Mouse (Mus musculus) testis, postnatal 10 days (tissue): ENCODE results near the gene Gdf7.
A peak's percentile ranks its signal among the peaks of the same experiment; 100 is the strongest.

Experiments used
- DNase-seq: peaks from one replicate; pipeline ENCODE4 v3.0.0; 2021; ENCODE audit warnings: low spot score

Gene Gdf7

DNA sequence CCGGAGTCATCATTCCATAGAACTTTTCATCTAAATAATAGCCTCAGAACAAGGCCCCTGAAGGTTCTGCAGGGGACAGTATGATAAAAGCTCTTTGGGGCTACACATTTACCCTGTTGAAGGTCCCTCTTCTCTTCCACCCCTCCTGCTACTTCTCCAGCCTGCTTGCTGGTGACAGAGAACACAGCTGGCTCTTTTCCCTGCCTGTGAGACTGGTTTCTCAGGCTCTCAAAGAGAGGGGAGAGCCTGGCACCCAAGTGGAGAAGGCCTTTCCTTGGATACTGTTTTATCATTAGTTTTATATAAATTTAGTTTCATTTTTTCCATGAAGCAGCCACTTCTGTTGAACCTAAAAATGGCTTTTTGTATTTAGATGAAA lies 25.9 kb upstream of the Gdf7 start:
- DNase-seq = no peak

DNA sequence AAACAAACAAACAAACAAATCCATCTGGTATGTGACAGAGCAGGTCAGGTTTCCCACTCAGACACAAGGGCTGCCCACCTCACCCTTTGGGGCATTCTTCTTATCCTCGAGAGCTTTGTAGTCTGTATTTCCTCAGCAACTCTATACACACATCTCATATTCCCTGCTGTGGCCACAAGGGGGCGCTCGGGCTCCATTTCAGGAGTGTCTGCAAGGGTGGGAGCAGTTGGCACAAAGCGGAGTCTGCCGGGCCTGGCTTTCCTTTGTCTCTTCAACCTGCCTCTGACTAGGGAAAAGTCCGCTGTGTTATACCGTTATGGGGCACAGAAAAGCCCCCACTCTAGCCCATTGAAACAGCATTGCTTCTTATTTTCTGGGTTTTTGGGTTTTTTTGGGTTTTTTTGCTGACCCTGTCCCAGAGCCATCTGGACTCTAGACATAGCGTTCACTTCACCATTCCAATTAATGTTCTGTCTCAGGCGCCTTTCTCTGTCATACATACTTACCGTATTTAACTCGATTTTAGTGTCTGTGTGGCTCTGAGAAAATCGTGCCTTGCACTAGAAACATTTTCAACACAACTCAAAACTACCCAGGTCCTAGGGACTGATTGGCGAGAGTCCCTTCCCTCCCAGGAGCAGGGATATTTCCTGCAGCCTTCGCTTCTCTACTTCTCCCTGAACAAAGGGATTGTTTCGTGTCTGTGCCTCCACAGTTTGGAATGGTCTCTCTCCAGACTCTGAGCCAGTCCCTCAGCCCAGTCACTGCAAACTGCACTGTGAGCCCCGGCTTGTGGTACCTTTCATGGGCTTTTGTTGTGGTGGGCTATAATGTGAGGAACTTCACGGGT lies 25.3 kb upstream of the Gdf7 start:
- peak; percentile 97 for DNase-seq

DNA sequence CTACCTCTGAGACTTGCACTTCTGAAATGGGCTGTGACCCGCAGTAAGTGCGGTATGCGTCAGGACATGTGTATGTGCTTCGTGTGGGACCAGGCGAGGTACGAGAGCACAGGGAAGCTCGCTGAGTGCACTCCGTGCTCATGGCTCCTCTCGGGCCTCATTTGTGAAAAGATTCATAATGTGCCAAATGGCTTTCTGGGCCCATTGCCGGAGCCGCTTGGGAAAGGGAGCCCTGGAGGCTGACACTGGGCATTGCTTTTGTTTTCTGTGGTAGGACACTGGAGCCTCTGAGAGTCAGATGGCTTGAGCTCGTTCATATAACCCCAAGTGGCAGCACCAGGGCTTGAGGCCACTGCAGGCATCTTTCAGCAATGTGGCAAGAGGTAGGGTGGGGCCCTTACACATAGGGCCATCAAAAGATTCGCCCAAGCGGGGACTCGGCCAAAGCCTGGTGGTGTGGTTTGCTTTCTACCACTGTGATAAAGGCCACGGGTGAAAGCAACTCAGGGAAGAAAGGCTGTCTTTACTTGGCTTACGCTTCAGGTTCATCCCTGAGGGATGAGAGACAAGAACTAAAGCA lies 24.3 kb upstream of the Gdf7 start:
- DNase-seq = no peak

DNA sequence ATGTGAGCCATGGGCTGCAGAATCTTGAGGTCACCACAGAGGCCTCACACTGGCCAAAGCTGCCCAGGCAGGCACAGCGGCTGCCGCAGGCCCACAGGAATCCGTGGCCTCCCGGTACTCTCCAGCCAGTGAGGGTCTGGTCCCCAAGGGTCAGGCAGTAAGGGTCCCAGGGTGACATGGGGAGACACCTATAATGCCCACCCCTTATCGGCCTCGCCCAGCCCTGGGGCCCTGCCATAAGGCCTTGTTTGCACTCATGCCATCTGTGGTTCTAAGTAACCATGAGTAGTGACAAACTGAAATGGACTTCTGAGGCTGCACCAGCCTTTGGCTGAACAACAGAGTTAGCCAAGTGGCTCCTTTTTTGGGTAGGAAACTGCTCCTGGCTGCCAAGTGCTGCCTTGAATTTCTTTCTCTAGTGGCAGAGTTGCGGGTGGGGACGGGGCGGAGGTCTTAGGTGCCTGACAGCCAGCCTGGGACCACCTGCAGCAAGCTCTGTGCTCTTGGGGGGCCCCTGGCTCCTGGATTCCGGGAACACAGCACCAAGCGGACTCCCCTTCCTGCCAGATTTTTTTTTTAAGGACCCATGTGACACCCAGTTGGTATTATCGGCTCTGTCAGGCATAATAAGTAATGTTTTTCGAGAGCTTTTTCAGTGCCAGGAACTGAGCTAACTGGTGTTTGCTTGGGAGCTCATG lies 23.6 kb upstream of the Gdf7 start:
- DNase-seq = no peak

DNA sequence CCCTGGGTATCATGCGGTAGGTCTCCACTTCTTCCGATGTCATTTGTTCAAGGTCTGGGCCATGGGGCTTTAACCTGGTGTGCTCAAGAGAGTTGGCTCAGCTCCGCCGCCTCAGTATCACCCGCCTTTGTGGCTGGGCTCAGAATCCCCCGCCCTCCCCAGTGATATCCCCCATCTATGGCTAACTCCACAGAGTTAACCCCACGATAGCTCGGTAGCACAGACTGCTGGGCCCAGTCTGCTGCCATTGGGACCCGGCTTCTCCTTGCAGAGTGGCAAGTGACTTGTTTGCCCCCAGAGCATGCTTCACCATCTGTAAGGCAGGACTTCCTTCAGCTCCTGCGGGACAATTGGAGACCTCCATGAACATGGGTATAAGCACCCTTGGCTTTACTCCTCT lies 22.3 kb upstream of the Gdf7 start:
- no peak for DNase-seq

DNA sequence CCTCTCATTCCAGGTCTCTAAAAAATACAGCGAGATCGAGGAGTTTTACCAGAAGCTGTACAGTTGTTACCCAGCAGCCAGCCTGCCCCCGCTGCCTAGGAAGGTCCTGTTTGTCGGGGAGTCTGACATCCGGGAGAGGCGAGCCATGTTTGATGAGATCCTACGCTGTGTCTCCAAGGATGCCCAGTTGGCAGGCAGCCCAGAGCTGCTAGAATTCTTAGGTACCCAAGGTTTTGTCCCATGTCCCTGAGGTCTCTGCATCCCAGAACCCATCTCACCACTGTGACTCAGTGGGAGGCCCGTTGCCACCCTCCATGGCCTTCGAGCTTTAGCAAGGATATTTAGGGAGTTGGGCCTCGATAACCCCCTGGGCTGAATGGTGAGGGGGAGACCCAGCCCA lies 19.8 kb upstream of the Gdf7 start:
- DNase-seq = no peak

DNA sequence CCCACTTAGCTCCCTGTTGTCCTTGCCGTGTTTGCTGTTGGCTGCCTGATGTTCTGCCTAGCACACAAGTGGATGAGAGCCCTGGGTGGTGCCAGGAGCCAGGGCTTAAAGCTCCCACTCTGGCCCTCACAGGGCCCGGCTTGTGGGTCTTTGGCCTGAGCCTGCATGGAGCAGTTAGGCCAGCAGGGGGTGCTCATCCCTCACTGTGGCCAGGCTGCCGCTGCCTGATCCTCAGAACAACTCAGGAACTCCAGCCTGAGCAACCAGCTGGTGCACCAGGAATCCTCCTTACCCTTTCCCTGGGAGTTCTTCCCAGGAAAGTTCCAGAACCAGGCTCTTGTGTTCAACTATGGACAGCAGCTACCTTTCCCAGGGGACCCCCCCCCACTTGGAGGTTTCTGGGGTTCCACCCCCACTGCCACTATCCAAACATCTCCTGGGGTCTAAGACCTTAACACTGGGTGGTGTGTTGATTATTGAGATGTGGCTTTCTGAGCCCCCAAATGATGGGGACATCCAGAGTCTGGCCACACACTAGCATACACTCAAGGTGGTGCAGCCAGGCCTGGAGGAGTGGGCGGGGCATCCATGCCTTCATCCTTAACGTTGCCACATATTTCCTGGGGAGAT lies 18.4 kb upstream of the Gdf7 start:
- DNase-seq = peak; percentile 91

DNA sequence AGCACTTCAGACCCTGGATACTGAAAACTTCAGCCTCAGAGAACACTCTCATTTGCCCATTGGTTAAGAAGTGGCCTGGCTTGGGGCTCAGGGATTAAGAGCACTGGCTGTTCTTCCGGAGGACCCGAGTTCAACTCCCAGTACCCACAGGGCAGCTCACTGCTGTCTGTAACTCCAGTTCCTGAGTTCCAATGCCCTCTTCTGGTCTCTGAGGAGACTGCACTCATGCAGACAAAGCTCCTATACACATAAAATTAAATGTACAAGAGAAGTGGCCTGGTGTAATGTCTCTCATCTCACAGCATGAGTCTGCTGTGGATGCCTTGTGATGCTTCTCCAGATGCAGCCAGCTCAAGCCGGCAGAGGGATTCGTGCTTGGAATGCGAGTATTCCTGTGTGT lies 14.8 kb upstream of the Gdf7 start:
- no peak for DNase-seq

DNA sequence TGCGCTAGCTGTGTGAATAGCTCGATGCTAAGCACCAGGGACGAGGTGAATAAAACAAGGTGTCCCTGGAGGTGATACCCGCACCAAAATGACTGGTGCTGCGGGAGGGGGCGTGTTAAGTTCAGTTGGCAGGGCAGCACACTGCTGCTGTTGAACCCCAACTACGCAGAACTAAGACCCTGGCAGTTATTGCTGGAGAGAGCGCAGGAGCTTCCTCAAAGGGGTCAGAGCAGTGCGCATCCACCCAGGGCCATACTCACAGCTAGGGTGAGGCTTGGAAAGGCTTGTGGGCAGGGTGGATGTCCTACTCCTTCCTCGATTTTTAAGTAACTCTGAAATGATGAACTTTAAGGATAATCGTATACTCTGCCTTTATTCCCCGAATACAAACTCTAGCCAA lies 12.0 kb upstream of the Gdf7 start:
- DNase-seq = no peak

DNA sequence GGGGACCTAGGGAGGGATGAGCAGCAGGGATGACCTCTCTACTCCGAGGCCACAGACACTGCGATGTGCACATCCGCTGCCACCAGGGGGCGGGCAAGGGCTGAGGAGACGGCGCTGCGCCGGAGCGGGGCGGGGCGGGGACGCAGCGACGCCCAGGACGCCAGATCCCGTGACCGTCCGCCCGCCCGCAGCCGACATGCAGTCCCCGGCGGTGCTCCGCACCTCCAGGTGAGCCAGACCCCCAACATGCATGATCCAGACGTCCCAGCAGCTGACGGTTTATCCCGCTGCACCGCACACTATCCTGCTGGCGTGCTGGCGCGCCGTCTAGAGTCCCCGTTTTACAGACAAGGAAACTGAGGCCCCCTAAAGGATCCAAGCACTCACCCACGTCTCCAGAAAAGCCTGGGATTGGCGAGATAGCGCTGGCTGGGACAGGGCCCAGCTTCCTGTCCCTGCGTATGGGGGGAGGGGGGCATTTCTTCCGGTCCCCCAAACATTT lies 11.6 kb upstream of the Gdf7 start, which contains the start of gene Hs1bp3:
Gene Hs1bp3 (plus strand): TSS at position 163 of the 502 bp plus-strand sequence.
- peak; percentile 97 for DNase-seq

DNA sequence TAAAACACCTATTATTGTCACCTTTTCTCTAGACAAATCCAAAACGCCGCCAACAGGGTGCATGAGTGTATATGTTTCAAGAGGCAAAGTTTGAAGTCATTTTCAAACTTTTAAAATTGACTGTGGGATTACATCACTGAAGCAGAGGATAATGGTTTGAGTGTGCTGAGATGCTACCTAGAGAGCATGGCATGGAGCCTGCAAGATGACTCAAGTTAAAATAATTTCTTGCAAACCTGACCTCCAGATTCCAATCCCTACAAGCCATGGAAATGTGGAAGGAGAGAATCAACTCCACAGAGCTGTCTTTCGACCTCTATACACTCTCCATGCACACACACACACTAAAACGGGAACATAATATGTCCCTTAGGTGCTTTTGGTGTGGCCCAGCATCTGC lies 10.5 kb upstream of the Gdf7 start:
- DNase-seq = no peak

DNA sequence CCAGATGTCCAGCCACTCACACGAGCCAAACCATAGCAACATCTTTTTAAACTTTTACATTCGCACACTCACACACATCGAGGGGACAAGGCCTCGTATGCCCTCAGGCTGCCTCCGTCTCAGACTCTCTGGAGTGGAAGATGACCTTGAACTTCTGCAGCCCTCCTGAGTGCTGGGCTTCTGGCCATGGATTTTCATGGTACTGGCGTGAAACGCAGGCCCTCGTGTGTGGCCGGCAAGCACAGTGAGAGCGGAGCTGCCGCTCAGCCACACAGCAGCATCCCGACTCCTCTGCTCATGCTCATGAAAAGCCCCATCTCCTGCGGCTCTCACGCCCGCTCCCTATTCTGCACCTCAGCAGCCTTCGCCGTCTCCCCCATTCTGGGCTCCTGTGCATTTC lies 9.2 kb upstream of the Gdf7 start:
- DNase-seq = peak; percentile 63

DNA sequence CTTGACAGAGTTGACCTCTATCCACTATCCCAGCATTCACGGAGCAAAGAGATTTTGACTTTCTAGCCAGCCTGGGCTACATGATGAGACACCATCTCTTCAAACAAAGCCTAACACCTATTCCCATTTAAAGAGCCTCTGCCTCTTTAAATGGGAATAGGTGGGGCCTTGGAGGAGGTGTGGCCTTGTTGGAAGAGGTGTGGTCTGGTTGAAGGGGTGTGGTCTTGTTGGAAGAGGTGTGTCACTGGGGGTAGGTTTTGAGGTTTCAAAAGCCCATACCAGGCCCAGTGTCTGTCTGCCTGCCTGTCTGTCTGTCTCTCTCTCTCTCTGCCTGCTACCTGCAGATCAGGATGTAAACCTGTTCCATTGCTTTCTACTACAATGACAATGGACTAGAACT lies 5.2 kb upstream of the Gdf7 start:
- DNase-seq = no peak

DNA sequence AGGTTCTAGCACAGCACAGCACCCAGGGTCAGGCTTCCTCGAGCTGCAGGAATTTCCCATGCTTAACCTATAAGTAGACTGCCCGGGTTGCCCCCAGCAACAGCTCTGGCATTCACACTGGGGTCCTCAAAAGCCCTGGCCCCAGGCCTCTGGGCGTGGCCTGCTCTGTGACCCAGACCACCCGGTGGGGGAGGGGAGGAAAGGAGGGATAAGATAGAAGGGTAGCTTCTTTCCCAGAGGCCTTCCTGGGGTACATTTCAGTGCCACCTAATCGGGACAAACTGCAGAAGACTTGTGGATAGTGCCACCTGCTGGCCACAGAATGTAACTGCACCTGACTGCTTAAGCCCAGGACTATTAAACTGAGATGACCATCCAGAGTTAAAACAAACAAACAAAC lies 4.7 kb upstream of the Gdf7 start:
- DNase-seq = peak; percentile 84

DNA sequence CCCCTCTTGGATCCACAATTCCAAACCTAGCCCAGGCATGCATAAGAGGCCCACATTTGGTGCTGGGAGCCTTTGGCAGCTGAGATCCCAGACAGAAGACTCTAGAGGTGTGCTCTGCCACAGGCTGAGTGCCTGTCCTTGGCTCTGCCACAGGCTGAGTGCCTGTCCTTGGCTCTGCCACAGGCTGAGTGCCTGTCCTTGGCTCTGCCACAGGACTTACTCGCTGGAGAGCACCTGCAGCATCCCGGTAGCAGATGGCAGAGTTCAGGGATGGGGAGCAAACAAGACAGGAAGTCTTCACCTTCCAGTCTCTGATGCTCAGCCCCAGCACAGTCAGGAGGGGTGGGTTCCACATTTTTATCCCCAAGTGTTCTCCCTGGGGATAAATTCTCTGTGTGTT lies 3.5 kb upstream of the Gdf7 start:
- DNase-seq = no peak

DNA sequence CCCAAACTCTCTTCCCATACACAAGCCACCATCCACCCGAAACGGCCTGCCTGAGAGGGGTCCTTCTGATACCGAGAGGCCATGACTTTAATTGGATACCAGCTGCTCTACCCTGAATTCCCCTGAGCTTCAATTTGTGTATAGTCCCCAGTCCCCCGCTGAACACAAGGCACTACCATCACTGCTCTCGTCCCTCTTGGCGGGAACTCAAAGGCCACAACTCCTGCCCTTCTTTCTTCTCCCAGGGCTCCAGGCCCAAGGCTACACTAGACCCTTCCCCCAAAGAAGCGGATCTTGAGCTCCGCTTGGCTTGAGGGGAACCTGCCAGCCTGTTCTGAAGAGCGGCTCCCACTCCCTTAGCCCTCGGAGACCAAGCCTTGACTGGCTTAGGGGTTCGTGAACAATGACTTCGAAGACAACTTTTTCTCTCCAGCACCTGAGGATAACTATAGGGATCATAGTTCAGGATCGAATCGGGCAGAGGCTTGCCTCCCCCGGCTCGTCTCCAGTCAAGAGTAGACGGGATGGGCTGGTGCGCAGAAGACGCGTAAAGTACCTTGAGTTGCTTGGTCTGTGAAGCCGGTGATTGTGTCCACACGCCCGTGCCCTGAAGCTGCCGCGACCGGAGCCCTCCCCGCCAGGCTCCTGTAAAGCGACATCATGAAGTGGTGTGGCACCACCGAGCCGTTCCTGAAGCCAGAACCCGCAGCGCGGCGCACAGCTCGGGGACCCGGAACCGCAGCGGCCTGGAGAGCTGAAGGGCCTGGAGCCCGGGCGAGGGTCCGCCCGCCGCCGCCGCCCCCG lies 541 bp downstream of the Gdf7 start:
- no peak for DNase-seq

DNA sequence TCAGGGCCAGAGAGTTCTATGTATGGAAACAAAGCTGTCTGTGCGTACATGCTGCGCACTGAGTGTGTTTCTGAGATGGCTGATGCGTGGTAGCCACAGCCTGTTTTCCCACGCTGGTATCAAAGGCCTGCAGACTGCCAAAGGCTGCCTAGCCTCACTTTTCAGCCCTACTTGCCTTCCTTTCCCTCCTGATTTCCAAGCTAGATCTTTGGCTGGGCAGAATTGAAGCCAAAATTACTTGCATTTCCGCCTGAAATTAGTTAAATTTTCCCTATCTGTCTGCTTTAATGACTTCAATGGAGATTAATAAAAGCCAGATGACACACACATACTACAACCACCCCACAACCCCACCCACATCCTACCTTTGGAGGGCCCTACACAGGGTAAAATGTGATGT lies 1.2 kb downstream of the Gdf7 start:
- DNase-seq = no peak

DNA sequence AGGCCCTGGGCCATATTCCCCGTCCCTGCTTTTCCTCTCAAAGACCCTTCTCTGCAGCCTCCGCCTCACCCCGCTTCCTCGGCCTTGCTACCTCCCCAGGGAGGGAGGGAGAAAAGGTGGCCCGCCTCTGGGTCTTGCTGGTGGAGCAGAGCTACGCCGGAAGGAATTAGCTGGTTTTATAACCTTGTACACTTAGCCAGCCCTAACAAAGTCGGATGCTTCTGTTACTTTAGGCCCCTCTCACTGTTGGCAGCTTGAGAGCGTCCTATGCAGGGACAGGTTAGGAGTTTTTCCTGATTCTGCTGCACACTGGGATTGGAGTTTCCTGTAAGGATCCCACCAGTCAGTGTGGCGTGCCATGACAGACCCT lies 1.7 kb downstream of the Gdf7 start:
- DNase-seq = no peak

DNA sequence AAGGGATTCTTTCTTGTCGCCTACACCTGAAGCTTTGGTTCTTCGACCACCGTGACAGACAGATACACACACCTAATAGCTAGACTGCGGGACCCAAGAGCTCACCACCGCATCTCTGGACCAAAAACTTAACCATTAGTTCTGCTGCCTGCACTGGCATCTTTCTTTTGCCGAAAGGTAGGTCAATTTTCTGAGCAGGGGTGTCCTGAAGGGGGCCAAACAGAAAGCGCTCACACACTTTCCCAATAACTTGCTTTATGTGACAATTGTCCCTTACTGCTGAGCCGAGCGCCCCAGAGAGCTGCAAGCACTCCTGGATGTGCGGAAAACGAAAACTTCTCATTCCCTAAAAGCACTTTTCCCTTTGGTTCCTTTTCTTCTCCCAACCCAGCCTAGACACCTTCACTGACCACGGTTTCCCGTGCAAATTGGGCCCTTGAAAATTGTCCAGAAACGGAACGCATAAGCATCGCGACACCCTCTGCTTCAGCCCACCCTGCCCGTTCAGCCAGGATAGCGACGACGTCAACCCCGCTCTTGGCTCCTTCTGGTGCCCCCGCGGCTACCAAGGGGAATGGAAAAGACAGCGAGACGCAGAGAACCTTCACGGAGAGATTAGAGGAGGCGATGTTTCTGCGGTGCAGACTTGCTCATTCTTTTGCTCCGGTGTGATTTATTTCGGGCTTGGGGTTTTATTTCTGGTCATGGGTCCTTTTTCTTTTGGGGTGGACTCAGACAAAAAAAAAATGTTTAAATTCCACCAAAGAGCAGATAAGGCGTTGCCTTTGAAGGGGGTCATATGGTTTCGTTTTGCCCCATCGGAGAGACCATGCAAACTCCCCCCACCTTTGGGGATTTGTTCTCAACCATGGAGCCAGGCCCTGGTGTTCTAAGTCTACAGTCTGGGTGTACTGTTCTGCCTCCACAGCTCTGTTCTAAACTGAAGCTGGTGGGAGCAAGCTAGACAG lies 2.3 kb downstream of the Gdf7 start:
- DNase-seq = no peak

DNA sequence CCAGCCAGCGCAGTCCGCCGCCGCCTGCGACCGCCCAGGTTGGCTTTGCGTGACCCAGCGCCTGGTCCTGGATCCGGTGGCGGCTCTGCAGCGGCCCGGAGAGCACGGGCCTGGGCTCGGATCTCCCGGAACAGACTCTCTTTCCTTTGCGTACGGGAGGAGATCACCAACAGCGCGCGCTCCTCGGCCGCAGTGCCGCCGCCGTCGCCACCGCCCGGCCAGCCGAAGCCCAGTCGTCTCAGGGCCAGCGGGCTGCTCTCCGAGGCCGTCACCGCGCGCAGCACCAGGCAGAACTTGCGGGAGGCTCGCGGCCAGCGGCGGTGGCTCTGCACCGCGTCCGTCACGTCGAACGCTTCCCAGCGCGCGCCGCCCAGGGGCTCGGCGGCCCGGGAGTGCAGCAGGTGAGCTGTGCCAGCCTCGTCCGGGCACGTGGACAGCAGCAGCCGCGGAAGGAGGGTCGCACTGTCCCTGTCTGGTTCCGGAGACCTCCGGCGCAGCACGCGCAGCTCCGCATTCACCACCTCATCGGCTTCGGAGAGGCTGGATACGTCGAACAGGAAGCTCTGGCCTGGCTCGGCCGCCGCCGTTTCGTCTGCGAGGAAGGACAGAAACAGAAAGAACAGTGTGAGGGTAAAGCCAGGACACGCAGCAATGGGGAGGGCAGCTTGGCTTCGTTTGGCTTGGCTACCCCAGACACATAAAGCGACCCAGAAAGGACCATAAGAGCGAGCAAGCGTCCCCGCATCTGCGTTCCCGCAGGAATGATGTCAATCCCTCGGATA lies 3.2 kb downstream of the Gdf7 start:
- DNase-seq = no peak
